Mouse (Mus musculus) subcutaneous adipose tissue, adult 2 months (tissue): ENCODE measurements around the gene Sprr2h. TPM values are rescaled to one million over a fixed set of nuclear protein-coding genes. Genes with fewer than 3 reads are reported as not detected.

Experiments used
- polyA plus RNA-seq: library from polyadenylated mRNA; depleted of rRNA; stranded (reverse); fragments of >200 nt; gene quantifications from 2 replicates; pipeline ENCODE4 v1.2.3, GENCODE M21; 2012; ENCODE audit warnings: low replicate concordance; rRNA removed

The Sprr2h gene
- not detected in 2 replicates for polyA plus RNA-seq

DNA sequence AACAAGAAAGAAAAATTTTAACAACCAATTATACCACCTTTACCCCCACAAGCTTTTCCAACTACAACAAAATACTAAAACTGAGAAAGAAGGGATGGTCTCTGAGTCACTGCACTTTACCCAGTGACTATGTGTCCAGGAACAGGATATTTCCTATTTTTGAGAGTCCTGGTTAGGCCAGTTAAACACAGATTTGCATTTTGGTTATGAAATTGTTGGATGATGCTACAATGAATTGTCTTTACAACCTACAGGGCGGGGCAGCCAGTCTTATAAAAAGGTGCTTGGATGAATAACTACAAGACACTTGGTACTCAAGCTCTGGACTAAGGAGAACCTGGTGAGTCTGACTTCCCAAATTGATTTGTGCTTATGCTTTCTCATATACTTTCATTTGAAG is at the start of gene Sprr2h:
TSS of gene Sprr2h (plus strand) at position 301 of the 400 bp plus-strand sequence.

DNA sequence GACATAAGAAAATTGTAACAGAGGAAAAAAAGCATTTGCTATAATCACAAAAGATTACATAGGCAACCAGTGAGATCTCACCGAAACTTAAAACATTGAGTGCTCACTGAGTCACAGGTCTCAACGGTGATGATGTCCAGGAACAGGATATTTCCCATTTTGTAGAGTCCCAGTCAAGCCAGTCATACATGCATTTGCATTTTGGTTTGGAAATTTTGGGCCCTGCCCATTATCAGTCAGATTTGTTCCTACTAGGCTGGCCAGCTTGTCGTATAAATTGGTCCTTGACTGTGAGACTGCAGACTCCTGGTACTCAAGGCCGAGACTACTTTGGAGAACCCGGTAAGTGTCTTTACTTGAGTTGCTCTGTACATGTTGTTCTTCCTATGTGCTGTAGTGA is 46.6 kb upstream of the Sprr2h start, which contains the start of gene Sprr2d:
TSS of gene Sprr2d (plus strand) at position 301 of the 400 bp plus-strand sequence.

DNA sequence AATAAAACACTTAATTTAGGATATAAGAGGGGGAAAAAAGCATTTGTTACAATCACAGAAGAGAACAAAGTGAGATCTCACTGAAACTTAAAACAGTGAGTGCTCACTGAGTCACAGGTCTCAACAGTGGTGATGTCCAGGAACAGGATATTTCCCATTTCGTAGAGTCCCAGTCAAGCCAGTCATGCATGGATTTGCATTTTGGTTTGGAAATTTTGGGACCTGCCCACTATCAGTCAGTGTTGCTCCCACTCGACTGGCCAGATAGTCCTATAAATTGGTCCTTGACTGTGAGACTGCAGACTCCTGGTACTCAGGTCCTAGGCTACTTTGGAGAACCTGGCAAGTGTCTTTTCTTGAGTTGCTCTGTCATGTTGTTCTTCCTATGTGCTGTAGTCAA is 33.6 kb upstream of the Sprr2h start, which contains the start of gene Sprr2e:
TSS of gene Sprr2e (plus strand) at position 301 of the 400 bp plus-strand sequence.

DNA sequence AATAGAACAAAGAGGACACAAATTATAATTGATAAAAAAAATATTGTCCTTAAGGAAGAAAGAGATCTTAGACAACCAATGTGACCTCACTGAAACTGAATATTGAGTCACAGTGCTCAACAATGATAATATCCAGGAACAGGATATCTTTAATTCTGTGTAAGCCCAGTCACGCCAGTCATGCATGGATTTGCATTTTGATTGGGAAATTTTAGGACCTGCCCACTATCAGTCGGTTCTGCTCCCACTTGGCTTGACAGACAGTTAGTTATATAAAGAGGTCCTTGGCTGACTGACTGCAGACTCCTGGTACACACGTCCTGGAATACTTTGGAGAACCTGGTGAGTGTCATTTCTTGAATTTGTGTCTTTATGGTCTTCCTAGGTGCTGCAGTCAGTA is 20.6 kb upstream of the Sprr2h start, which contains the start of gene Sprr2f:
TSS of gene Sprr2f (plus strand) at position 301 of the 400 bp plus-strand sequence.

GRCm38 (mm10) chr3:92407691-92408090 is 22.2 kb downstream of the Sprr2h start, which contains the start of gene Sprr2i:
Sprr2i (plus strand) TSS chr3:92407991.

DNA sequence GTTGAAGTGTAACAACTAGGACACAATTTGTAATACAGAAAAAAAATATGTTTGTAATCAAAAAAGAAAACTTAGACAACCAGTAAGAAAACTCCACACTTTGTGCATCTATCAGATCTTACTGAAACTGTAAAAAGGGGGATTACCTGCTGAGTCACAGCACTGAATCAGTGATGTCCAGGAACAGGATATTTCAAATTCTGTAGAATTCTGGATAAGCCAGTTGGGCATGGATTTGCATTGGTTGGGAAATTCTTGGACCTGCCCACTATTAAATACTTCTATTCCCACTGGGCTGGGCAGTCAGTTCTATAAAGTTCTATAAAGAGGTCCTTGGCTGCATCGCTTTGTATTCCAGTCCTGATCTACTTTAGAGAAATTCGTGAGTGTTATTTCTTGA is 32.3 kb downstream of the Sprr2h start, which contains the start of gene Sprr2j-ps:
TSS of gene Sprr2j-ps (plus strand) at position 301 of the 400 bp plus-strand sequence.

GRCm38 (mm10) chr3:92429323-92429722 is 43.8 kb downstream of the Sprr2h start, which contains the start of gene Gm9774:
Gm9774 (minus strand) TSS chr3:92429423.

DNA sequence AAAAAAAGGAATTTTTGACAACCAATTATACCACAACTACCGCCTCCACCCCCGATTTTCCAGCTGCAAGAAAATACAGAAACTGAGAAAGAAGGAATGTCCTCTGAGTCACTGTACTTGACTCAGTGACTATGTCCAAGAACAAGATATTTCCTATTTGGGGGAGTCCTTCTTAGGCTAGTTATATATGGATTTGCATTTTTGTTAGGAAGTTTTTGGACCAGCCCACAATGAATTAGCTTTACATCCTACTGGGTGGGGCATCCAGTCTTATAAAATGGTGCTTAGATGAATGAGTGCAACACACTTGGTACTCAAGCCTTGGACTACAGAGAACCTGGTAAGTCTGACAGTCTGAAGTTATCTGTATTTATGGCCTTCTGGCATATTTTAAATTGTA is 46.8 kb downstream of the Sprr2h start, which contains the start of gene Sprr2k:
TSS of gene Sprr2k (plus strand) at position 301 of the 400 bp plus-strand sequence.

Other genes starting within 250 kb of the Sprr2h start
- not detected in 2 replicates for gene Lelp1, start 242.9 kb upstream of the Sprr2h start, polyA plus RNA-seq
- gene Sprr2a1, start 169.9 kb upstream of the Sprr2h start, polyA plus RNA-seq = 0.62 TPM in 1 of 2 replicates, not detected in the other
- gene Sprr2a2, start 169.8 kb upstream of the Sprr2h start, polyA plus RNA-seq = 6.5 and 104 TPM in 2 replicates
- gene Sprr2a3, start 100.3 kb upstream of the Sprr2h start, polyA plus RNA-seq = 0.27 and 7.1 TPM in 2 replicates
- 1.1 TPM in 1 of 2 replicates, not detected in the other for gene Sprr2b, start 69.1 kb upstream of the Sprr2h start, polyA plus RNA-seq
- gene Sprr2d, start 46.5 kb upstream of the Sprr2h start, polyA plus RNA-seq = 0.63 TPM in 1 of 2 replicates, not detected in the other
- 0.60 TPM in 1 of 2 replicates, not detected in the other for gene Sprr2e, start 33.5 kb upstream of the Sprr2h start, polyA plus RNA-seq
- 2.5 and 478 TPM in 2 replicates for gene Sprr2f, start 20.5 kb upstream of the Sprr2h start, polyA plus RNA-seq
- not detected in 2 replicates for gene Sprr2i, start 22.3 kb downstream of the Sprr2h start, polyA plus RNA-seq
- not detected in 2 replicates for gene Sprr2j-ps, start 32.4 kb downstream of the Sprr2h start, polyA plus RNA-seq
- gene Gm9774, start 43.7 kb downstream of the Sprr2h start, polyA plus RNA-seq = 9.2 and 13.3 TPM in 2 replicates
- not detected in 2 replicates for gene Sprr2k, start 46.9 kb downstream of the Sprr2h start, polyA plus RNA-seq
- not detected in 2 replicates for gene Sprr1b, start 53.1 kb downstream of the Sprr2h start, polyA plus RNA-seq
- 0.09 TPM in 1 of 2 replicates, not detected in the other for gene Sprr3, start 73.0 kb downstream of the Sprr2h start, polyA plus RNA-seq
- 0.37 and 22.2 TPM in 2 replicates for gene Sprr1a, start 100.2 kb downstream of the Sprr2h start, polyA plus RNA-seq
- gene Sprr4, start 114.8 kb downstream of the Sprr2h start, polyA plus RNA-seq = not detected in 2 replicates
- gene 2310046K23Rik, start 148.8 kb downstream of the Sprr2h start, polyA plus RNA-seq = not detected in 2 replicates
- 0.31 TPM in 1 of 2 replicates, not detected in the other for gene Ivl, start 188.1 kb downstream of the Sprr2h start, polyA plus RNA-seq
- gene Smcp, start 203.3 kb downstream of the Sprr2h start, polyA plus RNA-seq = not detected in 2 replicates
- gene 2210017I01Rik, start 221.8 kb downstream of the Sprr2h start, polyA plus RNA-seq = not detected in 2 replicates
- gene Lce6a, start 236.0 kb downstream of the Sprr2h start, polyA plus RNA-seq = not detected in 2 replicates